Mouse (Mus musculus) MEL-GATA-1-ER (cell line): ENCODE data around the gene 1700021F07Rik.

ENCODE experiments used
- DNase-seq: peaks from one replicate; pipeline ENCODE4 v3.0.0-alpha.2; 2012; ENCODE audit warnings: low read depth; ENCODE audit errors: extremely low read depth

Gene 1700021F07Rik

DNA sequence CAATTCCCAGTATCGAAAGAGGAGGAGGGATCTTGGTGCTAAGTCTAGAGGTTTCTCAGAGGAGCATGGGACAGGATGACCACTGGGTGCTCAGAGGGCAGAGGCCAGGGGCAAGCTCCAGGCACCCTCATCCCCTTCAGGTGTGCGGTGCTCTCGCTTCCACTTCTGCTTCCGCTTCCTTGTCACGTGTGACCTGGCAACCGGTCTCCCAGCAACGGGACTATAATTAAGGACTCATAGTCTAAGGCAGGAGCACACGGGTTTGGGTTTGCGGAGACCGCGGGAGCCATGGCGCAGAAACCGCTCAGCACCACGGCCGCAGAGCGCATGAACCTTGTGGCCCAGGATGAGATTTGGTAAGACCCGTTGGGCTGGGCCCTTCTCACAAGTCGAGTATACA, at the start of gene 1700021F07Rik:
Gene 1700021F07Rik (plus strand): TSS at position 211 of the 400 bp plus-strand sequence.
- no peak for DNase-seq

DNA sequence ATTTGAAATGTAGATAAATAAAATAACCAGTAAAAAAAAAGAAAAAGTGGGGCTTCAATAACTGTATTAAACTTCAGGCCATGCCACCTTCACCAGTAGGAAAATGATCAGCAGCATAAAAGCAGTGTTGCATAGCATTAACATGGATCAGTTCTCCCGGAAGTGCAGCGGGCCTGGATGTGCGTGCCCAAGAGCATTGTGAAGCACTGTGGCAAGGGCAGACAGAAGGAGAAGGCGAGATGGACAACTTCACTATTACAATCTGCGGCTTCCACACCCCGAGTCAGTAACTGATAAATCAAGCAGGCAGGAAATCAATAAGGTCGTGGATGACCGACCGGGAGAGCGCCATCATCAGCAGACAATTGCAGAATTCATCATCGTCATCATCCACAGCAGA, 49.2 kb upstream of the 1700021F07Rik start:
- no peak for DNase-seq

DNA sequence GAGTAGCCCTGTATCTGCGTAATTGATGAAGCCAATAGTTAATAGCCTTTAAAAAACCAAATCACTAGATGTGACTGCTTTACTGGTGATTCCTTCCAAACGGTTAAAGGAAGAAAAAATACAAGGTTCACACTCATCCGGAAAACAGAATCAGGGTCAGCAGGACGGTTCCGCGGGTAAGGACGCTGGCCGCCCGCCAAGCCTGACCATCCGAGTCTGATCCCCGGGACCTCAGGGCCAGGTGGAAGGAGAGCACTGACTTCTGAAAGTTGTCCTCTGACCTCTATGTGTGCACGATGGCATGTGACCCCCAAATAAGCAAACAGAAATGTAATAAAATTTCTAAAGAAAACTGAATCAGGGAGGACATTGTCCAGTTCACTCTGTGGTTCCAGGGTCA, 43.3 kb upstream of the 1700021F07Rik start:
- no peak for DNase-seq

DNA sequence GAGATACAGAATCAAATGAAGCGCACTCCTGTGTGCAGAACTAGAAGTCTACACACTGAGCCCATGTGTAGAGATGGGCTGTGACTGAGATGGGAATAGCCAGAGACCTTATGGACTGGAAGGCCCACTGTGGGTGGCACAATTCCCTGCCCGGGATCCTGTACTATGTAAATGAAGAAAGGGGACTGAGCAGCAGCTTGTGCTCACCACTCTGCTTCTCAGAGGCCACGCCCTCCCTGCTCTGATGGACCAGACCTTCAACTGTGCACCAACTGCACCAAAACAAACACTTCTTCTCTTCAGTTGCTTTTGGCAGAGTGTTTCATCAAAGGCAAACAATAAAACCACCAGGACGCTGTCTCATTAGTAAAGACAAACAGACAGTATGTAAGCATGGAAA, 37.9 kb upstream of the 1700021F07Rik start:
- DNase-seq, result no peak

DNA sequence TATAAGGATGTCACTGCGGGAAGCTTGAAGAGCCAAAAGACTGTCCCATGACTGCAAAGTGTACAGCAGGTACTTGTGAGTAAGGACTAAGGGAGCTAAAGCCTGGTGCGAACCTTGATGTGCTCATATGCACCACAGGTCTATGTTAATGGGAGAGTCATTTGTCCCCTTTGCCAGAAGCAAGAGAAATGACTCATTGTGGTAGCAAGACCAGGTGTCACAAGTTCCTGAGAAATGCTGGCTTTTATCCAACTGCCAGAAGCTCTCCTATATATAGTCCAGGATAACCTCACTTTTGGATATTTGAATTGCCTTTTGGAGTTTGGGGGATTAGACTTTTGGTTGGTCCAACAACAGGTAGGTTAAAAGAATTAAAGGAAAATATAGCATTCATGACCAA, 22.8 kb upstream of the 1700021F07Rik start:
- DNase-seq, result no peak

DNA sequence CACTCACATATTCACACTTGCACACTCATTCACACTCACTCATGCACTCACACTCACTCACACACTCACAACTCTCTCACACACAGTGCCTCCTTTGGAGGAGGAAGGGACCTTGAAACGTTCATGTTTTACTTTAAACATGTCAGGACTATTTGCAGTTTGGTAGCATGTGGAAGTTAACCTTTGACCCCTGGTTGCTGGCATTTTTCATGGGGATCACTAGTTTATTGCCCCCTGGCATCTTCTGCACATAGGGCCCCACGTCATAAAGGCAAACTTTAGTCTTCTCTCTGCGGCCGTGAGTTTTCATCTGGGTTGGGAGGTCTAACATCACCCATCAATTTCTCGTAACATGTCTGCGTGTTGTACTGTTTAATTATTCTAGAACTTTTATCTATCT, 8.4 kb upstream of the 1700021F07Rik start:
- DNase-seq, result no peak

DNA sequence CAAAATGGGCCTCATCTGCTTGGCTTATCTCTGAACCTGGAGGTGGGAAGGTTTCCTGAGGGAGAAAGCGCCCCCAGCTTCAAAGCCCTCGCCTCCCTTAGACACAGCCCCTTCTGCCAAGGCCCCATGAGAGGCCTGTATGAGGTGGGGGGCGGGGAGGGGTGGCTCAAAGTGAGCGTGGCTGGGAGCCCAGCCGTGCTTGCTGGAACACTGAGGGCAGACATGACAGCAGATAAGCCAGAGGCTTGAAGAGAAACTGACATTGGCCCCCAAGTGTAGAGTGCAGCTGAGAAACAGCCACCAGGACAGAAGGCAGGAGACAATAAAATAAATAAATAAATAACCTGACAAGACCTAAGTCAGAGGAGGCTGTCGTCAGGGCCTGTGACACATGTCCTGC, 7.2 kb upstream of the 1700021F07Rik start:
- DNase-seq, result no peak

DNA sequence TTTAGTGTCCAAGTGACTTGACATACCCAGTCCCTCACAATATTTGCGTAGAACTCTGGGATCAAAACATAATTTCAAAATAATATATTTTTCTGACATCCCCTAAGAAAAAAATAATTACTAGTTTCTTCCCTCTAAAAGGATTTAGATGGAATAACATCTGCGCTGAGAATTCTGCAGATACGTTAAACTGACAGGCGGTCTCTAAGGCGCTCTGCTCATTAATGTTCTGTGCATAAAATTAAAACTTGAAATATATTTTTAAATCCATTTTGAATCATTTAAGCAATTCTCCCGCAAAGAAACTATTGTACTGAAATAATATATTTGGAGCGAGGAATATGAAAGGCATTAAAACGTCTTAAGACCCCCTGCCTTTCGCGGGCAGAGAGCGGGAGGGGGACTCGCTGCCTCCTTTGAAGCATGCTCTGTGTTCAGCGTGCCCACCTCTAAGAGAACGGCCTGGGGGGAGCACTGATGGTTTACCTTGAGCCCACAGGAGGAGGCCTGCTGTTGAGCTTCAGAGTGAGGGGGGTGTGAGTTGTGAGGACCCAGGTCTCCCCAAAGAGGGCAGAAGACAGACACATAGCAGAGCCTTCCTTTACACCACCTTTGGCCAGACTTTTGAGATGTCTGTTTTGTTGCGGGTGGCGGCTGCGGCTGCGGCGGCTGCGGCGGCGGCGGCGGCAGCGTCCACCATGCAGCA, 6.1 kb upstream of the 1700021F07Rik start:
- DNase-seq, result no peak

DNA sequence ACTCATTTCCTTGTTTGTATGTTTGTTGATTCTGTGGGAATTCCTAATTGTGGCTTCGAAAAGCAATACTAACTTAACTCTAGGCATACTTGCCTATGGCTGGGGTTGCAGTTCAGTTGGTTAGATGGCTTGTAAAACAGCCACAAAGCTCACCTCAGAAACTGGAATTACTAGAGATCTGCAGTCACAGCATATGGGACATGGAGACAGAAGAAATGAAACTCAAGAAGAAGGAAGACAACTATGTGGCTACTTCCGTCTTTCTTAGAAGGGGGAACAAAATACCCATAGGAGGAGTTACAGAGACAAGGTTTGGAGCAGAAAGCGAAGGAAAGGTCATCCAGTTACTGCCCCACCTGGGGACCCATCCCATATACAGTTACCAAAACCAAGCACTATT, 6.1 kb downstream of the 1700021F07Rik start:
- DNase-seq, result no peak

DNA sequence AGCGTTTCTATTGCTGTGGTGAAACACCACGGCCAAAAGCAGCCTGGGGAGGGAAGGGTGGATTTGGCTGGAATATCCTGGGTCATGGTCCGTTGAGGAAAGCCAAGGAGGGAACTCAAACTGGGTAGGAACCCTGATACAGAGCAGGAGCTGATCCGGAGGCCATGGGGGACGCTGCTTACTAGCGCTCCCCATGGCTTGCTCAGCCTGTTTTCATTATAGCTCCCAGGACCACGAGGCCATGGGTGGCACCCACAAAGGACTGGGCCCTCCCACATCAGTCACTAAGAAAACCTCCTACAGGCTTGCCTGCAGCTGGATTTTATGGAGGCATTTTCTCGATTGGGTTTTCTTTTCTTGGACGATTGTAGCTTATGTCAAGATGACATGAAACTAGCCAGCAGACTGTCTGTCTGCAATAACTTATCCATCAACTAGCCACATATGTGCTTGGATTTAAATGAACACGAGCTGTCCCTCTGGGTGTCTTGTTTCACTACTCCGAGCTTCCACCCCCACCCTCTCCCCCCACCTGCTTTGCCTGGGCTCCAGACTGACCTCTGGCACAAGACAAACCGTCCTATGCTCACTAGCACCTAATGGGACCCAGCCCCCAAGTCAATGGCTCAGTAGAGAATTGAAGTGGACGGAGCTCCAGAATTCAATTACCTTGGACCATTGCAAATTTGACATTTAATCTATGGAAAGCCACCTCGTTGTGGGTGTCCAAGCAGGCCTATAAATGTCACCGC, 10.5 kb downstream of the 1700021F07Rik start:
- DNase-seq, result no peak

DNA sequence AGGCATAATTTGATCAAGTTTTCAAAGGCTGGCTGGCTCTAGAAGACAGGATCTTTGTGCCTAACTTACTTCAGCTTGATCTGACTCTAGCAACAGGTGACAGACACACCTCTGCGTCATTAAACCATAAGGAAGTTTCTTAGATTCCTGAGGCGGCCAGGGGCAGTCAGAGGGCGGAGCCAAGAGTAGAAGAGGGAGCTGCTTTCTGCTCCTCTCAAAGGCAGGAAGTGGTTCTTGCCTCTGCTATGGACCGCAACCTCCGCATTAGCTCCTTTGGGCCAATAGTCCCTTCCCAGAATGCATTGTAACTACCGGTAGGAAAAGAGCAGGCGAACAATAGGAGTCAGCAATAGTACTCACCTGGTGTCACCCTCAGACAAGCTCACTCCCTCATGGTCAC, 12.2 kb downstream of the 1700021F07Rik start:
- no peak for DNase-seq

DNA sequence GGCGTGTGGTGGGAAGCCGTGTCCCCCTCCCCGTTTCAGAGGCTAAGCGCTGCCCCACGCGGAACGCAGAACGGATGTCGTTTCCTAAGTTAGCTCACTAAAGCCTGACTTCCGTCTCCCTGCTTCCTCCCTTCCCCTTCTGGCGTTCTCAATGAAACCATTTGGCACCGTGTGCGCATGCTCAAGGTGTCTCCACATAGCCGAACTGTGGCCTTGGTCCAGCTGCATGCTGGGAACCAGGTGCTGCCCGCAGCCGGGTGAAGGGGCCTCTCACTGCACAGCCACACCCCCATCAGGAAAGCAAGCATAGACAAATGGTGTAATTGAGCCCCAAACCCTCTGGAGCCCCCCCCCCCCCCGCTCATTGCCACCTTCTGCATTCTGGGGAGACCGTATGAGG, 13.0 kb downstream of the 1700021F07Rik start:
- DNase-seq, result no peak

DNA sequence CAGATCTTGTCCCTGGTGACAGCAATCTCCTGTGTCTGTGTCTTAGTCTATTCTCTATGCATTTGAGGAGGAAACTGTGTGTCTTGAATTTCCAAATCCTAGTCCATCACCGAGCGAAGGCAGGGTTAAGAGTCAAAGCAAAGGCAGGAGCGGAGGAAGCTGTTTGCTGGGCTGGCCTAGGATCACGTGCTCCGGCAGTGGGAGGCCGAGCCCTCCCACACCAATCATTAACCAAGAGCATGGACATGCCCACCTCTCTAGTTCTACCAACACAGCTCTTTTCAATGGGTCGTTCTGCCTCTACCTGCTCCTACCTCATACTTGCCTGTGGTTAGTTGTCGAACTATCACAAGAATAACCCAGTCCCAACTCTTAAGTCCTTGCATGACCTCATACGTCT, 13.5 kb downstream of the 1700021F07Rik start:
- no peak for DNase-seq

DNA sequence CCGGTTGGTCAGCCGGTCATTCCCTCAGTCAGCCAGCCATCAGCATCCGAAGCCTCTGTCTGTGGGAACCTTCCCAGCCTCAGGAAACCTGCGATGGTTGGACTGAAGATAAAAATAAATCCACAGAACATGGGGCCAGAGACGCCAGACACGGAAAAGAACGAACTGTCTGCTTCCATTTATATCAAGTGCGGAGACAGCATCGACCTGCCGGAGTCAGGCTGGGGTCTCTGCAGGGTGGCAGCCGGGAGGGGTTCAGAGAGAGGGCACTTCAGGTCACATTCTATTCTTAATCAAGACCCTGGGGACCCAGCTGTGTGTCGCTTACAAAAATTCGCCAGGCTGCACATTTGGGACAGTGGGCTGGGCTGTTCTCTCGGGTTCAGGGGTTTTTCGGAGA, 17.4 kb downstream of the 1700021F07Rik start:
- DNase-seq, result no peak

DNA sequence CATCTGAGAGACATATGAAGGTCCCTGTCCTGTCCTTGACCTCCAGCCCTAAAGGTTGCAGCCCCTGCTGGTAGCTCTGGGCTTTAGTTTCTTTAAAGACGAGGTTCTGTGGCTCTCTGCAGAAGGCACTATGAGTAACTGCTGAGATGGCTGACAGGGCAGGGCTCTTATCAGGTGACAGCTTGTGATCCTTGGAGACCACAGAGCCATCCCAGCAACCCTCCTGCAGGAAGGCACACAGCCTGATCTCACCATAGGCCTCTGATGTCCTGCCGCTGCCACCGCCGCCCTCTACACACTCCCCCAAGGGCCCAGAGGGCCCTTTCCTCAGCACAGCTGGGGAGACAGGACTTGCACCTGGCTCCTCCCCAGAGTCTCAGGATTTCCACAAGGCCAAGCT, 19.4 kb downstream of the 1700021F07Rik start:
- DNase-seq, result no peak

DNA sequence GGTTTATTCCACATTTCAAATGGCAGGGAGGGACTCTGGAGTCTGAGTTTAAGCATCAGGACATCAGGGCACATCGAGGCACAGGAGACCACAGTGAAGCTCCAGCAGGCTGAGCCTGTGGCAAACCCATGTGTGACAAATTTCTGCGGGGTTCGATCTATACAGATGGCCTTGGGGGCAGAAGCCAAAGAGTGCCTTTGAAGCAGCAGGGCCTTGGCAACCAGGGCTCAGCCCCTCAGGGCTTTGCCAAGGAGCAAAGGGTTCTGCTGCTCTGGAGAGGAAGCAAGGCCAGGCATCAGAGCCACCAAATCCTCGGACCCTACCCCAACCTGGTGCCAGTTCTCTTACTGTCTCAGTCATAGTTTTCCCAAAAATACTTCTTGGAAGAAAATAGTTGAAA, 20.3 kb downstream of the 1700021F07Rik start:
- DNase-seq, result no peak

DNA sequence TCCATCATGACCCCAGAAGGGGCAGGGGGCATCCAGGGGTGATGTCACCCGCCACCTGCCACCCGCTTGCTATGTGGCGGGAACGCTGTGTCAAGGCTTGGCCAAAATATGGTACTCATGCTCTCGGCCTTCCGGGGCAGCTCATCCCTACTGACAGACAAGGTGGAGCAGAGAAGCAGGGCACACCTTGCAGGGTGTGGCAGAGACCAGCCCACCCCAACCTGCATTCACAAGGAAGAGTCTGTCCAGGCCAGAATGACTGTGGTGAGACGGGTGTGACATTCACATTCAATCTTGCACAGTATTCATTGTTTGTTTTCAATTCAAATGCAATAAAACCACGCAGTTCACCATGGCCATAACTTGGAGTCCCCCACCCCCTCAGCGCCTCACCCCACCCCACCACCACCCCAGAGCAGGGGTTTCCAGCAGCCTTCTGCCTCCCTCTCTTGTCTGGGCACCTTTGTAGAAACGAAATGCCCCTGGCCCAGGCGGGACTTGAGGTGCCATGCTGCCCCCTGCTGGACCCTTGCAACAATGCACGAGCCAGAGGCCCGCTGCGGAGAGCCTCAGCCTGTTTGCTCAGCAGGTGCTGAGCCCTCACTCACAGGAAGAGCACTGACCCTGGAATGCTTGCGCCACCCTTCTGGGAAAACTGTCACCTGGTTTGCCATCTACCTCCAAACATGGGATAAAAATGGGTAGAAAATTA, 23.8 kb downstream of the 1700021F07Rik start:
- no peak for DNase-seq

DNA sequence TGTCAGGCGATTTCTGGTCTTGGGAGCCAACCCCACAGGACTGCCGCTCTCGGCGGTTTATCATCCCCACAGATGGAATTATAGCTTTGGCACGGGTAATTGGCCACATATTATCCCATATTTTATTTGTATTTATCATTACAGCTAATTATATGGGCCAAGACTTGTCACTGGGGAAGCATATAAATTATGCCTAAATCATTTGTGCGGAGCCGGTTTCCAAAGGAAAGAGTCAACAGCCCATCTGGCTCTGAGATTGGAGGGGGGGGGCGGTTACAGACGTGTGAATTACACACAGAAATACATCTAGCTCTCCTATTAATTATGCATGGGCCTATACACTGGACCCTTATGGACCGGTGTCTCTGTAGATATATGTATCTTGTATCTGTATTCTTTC, 26.9 kb downstream of the 1700021F07Rik start:
- DNase-seq, result no peak

DNA sequence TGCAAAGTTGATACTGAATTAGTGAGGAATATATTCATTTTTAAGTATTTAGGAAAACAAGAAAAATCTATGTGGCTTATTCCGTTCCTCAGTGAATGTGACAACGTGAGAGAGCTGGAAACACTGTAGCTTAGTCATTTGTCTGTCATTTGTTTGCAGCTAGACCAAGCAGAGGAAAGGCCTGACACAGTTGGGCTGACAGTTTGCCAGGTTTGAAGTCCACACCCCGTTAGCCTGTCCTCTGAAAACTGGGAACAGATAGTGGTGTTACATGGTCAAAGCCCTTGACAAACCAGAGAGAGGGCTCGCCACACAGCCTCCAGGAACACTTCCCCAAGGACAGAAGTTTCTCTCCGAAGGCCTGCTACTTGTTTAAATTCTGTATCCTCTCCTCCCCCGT, 28.3 kb downstream of the 1700021F07Rik start:
- DNase-seq, result no peak

DNA sequence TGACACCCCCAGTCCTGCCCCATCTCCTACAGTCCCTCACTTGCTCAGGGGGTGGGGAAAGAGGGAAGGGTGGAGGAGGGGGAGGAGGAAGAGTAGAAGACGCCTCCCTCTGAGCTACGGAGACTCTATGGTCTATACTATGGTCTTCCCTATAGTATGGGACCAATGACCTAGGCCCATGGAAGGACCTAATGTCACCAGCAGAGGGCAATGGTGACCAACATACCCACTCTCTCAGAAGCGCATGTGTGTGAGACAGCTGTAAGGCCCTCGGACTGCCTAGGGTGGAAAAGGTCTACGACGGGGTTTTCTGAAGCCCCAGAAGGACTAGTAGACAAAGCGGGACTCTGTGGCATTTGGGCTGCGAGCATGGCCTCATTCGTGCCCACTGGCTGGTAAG, 31.5 kb downstream of the 1700021F07Rik start:
- DNase-seq, result no peak

DNA sequence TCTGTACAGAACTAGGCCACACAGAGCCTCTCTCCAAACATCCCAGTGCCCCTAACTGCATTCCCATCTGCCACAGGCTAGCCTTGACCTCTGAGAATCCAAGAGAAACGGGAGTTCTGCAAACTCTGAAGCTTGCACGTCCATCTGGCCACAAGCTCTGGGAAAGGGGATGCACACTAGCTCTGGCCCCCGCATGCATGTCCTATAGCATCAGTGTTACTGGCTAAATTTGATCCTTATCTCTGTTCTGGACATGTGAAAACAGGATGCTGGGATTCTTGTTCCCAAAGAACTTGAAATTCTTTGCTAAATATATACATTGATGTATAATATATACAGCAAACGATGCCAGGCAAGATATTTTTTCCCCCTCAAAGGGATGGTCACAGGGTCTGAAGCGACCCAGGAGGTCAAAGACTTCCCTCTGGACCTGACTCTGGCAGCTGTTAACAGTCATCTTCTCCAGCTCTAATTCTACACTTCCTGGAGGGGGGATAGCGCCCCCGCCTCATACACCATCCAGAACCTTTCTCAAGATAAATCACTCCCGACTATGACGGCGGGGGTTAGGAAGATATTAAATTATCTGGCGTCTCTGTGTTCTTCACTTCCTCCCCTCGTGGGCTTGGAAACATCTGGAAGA, 36.5 kb downstream of the 1700021F07Rik start:
- no peak for DNase-seq

DNA sequence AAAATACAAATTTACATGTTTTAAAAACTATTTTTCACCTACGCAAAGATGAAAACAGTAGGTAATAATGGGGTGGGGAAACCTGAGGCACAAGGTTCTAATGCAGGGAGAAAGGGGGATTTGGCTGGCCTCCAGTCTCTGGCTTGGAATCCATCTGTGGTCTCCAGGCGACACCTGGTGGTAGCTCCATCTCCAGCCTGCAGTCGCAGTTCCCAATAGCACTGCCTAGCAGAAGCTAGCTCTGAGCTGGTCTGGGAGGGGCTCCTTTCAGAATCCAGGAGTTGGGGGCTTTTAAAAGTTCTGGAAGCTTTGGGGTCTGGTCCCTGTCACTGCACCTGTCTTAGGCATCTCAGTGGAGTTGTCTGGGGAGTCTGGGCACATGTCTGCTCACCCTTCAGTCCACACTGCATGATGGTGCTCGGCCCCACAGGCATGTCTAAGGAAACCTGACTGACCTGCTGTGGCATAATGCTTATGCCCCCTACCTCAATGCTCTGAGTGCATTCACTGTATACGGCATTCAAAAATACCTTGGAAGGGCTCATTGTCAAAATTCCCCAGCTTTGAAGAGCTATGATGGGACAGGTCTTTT, 39.6 kb downstream of the 1700021F07Rik start:
- DNase-seq, result no peak
